Mouse (Mus musculus): Measurements from ENCODE around the gene Spred1. TPM values are rescaled to one million over a fixed set of nuclear protein-coding genes. Genes with fewer than 3 reads are reported as not detected.
A peak's percentile ranks its signal among the peaks of the same experiment; 100 is the strongest.

Spred1 gene
- 100 to 1,000 TPM; 111 to 112 TPM for total RNA-seq (2021)
- long read RNA-seq, full-length matches to known transcripts: 150 of 173 reads
- long read RNA-seq, partial matches to known transcripts: 12 of 173 reads
- long read RNA-seq, other reads (novel, unspliced or antisense): 11 of 173 reads

DNA sequence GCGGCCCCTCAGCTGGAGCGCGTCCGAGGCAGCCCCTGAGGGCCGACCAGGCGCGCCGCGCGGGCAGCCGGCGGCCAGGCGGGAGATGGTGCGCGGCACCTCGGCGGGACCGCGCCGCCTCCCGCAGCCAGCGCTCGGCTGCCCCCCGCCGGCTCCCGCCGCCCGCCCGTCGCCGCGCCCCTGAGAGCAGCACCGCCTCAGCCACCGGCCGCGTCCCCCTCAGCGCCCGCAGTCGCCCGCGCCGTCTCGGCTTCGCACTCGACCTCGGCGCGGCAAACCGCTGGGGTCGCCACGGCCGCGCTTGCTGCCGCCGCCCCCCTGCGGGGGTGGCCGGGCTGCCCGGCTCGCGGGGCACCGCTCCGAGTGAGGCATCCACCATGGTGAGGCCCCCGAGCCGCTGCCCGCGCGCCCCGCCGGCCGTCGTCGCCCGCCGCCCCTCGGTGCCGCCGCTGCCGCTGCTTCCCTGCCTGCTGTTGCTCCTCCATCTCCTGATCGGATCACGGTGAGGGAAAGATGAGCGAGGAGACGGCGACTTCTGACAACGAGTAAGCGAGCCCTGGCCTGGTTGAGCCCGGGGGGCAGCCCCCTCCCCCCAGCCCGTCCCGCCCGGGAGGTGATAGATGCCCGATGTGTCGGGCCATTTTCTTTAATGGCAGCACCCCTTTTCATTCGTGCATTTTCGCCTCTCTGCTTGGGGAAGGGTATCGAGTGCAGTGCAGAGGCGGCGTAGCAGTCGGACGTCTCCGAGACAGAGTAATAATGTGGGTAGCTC lies at the start of gene Spred1:
Gene Spred1, plus strand, starts transcription at position 163 of the 772 bp plus-strand sequence.
- DNase-seq (ENCODE audit: low spot score in 2 of 2): peak in 1 of 2 experiments; percentile 28

DNA sequence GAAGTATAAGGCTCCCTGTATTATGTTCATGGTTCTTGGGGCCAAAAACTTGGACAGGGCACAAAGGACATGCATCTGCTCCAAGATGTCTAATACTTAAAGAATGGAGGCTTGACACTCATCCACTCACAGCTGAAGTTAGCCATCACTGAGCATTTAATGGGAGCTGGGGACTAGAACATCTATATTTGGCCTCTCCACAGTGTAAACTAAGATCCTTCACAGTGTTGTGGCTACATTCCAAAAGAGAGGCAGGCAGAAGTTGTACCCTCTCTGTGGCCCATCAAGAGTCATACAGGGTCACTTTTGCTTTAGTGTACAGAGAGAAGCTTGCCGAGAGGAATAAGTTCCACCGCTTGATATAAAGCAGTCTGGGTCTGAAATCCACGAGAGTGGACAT lies 49.6 kb upstream of the Spred1 start:
- no peak for DNase-seq (ENCODE audit: low spot score in 2 of 2)

DNA sequence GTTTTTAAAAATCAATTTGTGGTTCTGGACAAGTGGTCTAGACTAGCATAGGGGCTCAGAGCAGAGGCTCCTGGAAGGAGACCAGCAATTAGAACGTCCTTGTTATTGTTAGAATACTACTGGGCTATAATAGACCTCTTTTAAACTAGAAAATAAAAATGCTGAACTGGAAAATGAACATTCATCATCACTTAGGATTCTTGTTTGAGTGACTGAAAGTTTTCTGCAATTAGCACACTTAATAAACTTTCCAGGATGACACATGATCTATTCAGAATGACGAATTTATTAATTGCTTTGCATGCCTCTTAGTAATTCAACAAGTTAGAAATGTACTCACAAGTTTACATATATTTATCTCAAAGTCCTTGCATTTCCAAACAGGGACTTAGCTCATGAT lies 42.5 kb upstream of the Spred1 start:
- no peak for DNase-seq (ENCODE audit: low spot score in 2 of 2)

DNA sequence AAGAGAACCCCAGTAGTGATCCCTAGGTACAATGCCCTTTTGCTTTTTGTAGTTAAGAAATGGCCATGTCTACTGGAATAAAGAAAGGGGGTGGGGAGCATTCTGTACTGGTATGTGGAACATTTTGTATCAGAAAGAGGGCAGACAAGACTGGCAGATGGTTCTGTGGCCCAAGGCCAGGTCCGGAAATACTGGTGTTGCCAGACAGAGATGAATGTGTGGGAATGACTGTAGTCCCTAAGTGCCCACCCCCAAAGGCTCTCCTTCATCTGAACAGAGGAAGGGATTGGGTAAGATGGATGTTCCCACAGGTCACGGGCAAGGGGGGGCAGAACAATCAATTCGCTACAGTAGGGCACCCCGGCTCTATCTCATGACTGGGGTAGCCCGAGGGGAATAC lies 41.6 kb upstream of the Spred1 start:
- DNase-seq (ENCODE audit: low spot score in 2 of 2): peak in 1 of 2 experiments; percentile 38

DNA sequence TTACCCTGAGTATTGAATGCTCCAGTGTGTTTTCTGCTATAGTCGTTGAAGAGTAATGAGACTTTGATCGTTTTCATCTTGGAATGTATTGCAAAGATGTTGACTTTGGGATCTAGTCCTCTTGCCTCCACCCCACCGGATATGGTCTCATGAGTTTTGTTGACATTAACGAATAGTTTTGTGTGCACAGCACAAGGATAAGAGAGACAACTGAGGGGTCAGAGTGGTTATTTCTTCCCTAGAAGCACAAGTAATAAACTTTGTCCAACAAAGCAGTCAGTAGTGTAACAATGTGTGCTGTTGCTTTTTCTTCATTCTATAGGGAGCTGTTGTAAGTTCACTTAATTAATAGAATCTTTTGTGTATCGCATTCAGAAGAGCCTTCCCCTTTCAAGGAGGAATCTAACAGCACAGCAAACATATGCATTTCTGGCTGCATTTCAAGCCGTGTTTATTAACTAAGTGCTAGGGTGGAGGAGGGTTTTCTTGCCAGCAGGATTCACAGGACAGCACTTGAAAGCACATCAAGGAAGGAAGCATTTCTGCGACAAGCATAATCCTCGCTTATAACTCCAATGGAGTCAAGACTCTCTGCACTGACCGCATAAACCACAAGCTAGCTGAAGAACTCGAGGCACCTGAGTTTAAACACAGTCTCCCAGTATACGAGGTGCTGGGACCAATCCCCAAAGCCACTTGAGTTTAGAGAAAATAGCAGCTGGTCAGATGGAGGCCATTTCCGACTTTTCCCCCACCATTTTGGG lies 35.0 kb upstream of the Spred1 start:
- no peak for DNase-seq (ENCODE audit: low spot score in 2 of 2)

DNA sequence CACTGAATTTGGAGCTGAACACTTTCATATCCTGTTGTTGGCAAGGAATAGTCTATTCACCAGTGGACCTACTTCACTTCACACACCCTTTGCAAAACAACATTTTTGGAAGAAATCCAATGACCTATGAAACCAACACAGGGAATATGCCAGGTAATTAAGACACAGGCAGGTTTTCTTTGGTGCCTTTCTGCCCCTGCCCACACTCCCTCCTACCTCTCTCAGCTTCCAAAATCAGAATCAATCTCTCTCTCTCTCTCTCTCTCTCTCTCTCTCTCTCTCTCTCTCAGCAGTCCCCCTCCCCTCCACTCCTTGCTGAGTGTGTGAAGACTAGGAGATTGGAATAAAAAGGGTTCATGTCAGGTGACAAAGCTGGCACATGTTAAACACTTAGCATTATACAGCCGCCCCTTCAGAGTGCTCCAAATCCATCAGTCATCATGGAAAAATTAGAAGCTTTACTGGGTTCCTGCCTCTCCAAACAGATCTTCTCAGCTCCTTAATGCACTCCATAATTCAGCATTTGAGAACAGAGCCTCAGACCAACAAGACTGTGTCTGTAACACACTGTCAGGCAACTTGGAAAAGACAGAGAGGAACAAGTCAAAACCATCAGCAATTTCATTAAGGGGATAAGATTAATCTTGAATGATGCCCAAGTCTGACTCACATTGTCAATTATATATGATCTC lies 34.3 kb upstream of the Spred1 start:
- DNase-seq (ENCODE audit: low spot score in 2 of 2): no peak

DNA sequence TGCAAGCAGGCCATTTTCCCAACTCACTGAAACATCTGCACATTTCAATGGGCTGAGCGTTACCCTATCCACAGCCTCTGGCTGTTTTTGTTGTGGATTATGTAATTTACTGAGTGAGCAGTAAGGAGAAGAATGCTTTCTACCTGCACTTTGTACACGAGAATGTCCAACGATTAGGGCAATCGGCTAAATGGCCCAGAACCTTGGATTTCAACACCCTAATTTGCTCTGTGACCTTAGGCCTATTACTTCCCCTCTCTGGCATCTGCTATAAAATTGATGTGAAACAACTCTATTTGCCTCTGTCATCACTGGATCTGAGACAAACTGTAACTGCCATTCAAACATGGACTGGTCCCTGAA lies 33.7 kb upstream of the Spred1 start:
- DNase-seq (ENCODE audit: low spot score in 2 of 2): no peak

DNA sequence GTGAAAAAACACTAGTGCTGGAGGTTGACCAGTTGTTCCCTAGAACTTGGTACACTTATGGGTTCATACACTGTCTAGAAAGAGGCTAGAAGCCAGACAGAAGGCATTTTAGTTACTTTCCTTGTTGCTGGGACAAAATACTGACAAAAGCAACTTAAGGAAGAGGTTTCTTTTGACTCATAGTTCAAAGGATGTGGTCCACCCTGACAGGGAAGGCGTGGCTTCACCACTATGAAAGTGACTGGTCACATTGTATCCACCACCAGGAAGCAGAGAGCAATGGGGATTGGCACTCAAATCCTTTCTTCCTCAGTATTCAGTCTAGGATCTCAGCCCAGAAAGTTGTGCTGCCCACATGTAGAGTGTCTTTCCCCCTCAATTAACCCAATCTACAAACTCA lies 31.7 kb upstream of the Spred1 start:
- DNase-seq (ENCODE audit: low spot score in 2 of 2): no peak

DNA sequence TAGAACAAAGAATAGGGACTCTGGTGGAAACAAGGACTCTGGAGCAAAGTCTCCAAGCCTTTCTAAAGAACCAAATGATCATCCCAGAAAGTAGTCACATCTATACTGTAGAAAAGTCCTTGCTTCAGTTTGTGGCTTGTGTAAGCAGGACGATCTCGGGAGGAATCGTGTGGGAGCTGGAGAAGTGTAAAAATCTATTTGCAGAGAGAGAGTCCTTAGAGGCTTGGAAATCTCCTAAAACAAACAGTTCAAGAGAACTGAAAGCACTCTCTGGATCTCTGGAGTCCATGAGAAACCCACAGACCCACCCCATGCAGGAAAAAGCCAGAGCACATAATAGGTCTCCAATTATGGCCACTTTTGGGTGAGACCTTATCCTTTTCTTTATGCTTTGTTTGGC lies 31.1 kb upstream of the Spred1 start:
- no peak for DNase-seq (ENCODE audit: low spot score in 2 of 2)

DNA sequence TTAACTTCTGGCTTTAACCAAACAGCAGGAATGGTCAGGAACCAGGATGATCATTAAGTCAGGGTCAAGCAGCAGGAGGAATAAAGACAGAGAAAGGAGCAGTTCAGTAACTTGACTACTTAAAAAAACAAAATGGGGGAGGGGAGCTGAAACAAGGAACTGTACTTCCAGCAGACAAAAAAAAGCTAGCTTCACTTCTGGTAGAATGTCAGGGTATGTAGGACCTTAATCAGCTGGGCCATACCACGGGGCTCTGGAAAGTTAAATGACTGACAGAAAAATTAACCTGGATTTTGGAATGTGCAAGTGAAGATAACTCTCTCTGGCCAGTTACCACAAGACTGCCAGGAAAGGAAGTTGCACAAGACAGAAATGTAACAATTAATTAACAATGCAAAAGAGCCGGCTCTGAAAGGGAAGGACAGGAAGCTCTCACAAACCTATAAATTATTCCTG lies 28.2 kb upstream of the Spred1 start:
- DNase-seq (ENCODE audit: low spot score in 2 of 2): no peak

DNA sequence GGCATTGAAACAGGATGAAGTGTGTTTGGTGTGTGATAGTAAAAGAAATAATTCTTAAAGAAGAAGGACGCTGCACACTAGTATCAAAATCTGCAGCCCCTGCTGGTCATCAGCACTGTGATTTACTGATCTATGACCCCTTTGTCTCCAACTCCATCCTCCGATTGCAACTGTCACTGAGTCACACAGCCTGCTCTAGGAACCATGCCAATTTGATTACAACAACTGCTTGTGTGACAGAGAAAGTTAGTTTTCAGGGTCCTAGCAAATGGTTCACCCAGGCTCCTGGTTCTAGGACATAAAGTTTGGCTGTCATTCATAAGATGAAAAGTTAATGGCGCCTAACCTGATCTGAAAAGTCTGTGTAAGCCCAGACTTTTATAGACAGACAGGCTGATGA lies 25.7 kb upstream of the Spred1 start:
- peak in 1 of 2 experiments; percentile 36 for DNase-seq (ENCODE audit: low spot score in 2 of 2)

DNA sequence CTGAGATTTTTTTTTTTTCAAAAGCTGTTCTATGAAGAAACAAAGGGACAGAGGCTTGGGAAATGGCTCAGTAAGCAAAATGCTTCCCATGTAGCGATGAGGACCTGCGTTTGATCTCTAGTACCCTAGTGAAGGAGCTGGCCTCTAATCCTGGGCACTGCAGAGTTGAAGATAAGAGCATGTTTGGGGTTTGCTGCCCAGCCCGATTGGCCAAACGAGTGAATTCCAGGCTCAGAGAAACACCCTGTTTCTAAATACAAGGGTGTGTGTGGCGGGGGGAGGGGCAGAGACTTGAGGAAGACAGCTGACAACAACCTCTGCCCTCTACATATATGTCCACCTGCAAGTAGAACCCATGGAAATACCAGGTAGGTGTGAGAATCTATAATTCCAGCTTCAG lies 23.9 kb upstream of the Spred1 start:
- no peak for DNase-seq (ENCODE audit: low spot score in 2 of 2)

DNA sequence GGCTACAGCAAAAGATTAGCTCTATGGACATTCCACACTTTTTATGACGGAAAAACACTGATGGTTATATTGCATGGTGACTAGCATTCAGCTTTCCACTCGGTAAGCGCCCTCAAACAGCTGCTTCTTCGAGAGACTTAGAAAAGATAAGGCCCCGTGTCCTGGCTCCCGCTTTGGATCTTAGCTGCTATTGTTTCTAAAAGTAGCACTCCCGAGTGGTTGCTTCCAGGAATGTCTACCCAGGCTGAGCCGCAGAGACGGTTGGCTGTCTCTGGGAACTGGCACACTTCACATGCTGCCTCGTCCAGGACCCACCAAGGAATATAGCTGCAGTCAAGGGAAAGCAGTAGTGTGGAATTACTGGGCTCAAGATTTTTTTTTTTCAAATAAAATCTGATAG lies 21.9 kb upstream of the Spred1 start:
- DNase-seq (ENCODE audit: low spot score in 2 of 2): no peak

DNA sequence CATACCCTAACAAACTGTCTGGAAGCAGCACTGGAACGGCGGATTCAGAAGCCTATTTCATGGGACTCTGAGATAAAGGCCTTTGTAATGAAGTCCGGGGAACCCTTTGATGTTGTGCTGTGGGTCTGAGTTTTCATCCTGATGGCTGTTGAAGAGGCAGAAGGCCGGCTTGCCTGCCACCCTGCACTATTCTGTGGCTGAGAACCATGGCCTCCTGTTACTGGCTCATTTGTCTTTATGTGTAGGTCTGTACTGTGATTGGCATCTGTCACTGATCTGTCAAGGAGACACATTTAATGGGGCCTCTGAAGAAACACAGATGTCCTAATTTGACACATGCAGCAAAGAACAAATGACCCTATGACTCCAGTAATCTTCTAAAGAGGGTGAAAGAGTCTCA lies 17.7 kb upstream of the Spred1 start:
- no peak for DNase-seq (ENCODE audit: low spot score in 2 of 2)

DNA sequence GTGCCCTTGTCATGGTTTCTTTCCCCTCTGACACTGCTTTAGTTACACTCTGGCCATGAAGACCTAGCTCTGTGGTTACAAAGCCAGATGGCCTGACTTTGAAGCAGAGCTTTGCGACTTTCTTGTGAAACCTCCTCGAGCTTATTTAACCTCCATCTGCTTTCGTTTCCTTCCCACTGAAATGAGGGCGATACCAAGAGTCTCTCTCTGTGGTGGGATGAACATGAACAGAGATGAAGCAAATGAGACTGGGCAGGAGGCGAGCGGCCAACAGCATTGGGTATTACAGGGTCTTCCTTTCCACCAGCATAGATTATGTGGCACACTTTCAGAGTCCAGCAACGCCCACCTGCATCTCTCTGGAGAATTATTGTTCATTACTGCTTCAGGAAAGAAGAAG lies 15.8 kb upstream of the Spred1 start:
- DNase-seq (ENCODE audit: low spot score in 2 of 2): no peak

DNA sequence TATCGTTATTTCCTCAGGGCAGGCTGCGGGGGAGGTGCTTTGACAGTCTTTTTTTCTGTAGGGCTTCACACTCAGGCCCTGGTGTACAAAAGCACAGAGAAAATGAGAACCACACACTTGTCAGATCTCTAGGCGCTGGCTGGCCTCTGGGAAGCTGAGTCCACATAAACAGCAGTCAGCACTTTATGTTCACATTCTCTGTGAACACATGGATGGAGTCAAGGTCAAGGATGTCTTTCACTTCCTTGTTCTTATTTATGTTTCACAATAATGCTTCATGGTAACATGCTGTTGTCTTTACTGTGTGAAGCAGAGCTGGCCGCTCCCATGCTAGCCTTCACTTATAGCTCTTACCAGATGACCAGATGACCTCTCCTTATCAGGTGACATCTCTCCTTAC lies 13.1 kb upstream of the Spred1 start:
- DNase-seq (ENCODE audit: low spot score in 2 of 2): no peak

DNA sequence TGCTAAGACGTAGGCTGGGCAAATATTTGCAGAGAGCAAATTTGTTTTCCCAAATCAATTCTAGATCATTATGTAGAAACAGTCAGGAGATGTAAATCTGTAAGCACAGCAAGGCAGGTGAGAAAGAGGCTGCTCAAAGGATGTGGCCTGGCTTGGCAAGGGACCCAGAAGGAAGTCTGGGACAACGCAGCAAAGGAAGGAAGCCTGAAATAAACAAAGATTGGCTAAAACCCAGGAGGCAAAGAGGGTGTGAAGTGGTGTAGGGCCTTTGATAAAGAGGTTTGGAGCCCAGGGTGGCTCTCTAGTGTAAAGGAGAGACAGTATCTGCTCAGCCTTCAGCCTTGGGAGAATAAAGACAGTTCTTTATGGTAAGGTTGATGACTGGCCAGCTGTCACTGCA lies 11.9 kb upstream of the Spred1 start:
- DNase-seq (ENCODE audit: low spot score in 2 of 2): no peak

DNA sequence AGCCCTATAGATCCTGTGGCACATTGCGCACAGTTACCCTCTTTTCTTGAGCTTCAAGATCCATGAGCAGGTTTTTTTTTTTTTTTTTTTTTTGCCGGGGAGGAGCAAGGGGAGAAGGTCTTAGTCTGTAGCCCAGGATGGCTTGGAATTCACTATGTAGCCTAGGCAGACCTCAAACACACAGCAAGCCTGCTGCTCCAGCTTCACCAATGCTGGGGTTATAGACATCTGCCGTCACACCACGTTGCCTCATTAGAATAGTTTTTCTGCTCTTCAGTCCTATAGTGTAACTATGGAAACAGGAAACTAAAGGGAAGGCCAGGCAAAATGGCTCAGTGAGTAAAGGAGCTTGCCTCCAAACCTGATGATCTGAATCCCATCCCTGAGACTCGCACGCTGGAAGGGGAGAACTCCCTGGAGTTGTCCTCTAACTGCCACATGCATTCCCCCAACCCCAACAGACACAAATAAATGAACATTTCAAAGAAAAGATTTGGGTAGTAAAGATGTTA lies 10.8 kb upstream of the Spred1 start:
- DNase-seq (ENCODE audit: low spot score in 2 of 2): no peak

DNA sequence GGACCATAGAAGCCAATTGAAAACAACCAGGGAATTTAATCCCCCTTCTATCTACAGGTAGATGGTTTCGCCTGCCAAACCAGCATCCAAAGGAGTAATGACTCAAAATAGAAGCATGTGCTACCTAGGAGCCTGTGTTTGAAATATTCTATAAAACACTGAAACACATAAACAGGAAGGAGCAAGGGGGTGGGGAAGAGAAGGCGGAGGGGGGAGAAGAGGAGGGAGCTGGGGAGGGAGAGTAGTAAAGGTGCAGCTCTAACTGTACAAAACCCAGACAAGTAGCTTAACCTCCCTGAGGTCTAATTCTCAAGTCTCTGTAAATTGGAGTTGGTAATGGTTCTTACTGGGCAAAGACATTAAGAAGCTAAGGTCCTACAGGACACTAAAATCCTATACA lies 7.9 kb upstream of the Spred1 start:
- no peak for DNase-seq (ENCODE audit: low spot score in 2 of 2)

DNA sequence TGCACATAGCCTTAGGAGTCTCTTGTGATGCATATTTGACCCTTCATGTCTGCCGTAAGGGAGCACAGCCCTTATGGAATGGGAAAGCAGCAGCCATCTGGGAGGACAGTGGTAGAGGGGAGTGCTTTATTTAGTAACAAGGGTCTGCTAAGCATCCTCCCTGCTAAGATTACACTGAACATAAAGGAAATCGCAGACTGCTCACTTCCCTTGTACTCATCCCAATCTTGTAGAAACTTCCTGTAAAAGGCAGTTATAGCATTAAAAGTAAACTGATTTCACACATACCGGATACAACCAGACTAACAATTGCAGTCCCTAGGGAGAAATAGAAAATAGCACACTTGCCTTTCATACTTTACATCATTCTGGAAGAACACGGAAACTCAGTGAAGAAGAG lies 7.4 kb upstream of the Spred1 start:
- no peak for DNase-seq (ENCODE audit: low spot score in 2 of 2)

DNA sequence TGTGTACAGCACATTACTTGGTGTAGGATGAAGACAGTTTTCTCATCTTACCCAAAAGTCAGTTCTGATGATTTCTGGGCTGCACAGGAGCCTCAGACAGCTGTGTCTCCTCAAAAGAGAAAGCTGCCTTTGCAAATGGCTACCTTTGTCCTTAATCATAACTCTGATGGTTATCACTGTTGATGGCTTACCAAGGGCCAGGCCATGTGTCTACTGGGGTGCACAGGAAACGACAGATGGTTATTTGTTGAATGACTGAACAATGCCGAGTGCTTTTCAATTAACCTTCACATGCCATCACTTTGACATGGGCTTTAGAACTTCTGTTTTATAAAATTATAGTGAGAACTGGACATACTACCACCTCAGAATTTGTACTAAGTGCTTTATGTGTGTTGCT lies 2.7 kb upstream of the Spred1 start:
- no peak for DNase-seq (ENCODE audit: low spot score in 2 of 2)

Data from layer of hippocampus, adult 18-20 months (tissue).